Mouse (Mus musculus) adrenal gland, postnatal 4 days (tissue): ENCODE measurements around the gene Brip1. TPM values are rescaled to one million over a fixed set of nuclear protein-coding genes. Genes with fewer than 3 reads are reported as not detected.
"Not testable (repeated sequence)": the region's sequence is repeated elsewhere in the genome, so short reads cannot be mapped to it uniquely, and the experiment has no call there.

ENCODE experiments used
- DNase-seq, 2 experiments: peaks; one replicate each; pipeline ENCODE4 v3.0.0; 2021 to 2022; ENCODE audit warnings: low spot score in 2 of 2, mixed read lengths in 2 of 2
- long read RNA-seq, 2 experiments: library from polyadenylated mRNA; stranded (forward); transcript quantifications; one replicate each; pipeline ENCODE4 v2.0.0; 2021
- total RNA-seq, 2 experiments: library from RNA; stranded (reverse); gene quantifications; 2 replicates each; pipeline ENCODE4 v1.2.3; 2021

Brip1 gene
- total RNA-seq: 1 to 10 TPM; 7.0 to 7.1 TPM
- long read RNA-seq, experiment 1, full-length matches to known transcripts: 3 of 6 reads
- long read RNA-seq, experiment 1, partial matches to known transcripts: 1 of 6 reads
- long read RNA-seq, experiment 1, other reads (novel, unspliced or antisense): 2 of 6 reads
- long read RNA-seq, experiment 2, full-length matches to known transcripts: 5 of 11 reads
- long read RNA-seq, experiment 2, partial matches to known transcripts: 2 of 11 reads
- long read RNA-seq, experiment 2, other reads (novel, unspliced or antisense): 4 of 11 reads

DNA sequence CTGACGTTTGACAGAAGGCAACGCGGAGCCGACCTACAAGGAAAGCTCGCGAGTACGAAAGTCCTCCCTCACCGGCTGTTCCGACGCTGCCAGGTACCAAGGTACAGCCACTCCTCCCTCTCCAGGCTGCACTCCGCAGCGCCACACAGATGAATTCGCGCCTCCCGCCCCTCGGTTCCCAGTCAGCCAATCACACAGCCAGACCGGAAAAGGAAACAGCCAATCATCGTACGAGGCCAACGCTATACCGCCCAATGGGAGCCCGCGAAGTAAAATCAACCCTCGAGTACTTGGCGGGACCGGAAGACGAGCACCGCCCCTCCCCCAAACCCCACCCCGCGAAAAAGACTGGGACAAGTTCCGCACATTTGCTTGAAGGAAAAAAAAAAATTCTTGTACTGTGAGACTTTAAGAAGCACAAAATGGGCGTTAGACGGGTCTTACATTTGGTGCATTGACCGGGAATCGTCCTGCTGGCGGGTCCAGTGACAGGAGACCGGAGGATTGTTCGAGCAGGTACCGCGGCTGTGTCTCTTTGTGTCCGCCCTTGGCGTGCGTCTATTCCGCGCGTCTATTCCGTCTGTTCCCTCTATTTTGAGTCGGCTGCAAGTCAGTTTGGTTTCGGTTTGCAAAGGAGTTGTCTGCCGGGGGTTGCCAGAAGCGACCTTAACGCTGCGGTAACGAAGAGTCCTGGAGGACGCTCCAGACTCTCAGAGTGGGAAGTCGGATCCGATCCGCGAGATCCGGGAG, at the start of gene Brip1:
Gene Brip1 (minus strand): TSS at position 157 of the 750 bp plus-strand sequence.
- DNase-seq: peak; percentile 72 to 85

DNA sequence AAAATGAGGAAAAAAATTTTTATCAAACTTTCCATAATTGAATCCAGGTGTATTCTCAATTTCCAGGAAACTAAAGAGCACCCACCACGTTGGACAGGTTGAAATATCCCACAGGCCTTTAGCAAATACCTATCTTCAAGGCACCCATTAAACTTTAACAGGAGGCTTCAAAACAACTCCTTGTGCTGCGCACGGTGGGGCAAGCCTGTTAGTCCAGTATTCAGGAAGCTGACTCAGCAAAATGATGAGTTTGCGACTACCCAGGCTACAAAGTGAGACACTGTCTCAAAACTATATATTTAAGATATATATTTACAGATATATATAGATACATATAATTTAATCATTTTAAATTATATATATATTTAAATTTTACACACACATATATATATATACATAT, 31.5 kb upstream of the Brip1 start:
- no peak for DNase-seq

GRCm38 (mm10) chr11:86231781-86232350, 30.9 kb upstream of the Brip1 start:
- no peak for DNase-seq

DNA sequence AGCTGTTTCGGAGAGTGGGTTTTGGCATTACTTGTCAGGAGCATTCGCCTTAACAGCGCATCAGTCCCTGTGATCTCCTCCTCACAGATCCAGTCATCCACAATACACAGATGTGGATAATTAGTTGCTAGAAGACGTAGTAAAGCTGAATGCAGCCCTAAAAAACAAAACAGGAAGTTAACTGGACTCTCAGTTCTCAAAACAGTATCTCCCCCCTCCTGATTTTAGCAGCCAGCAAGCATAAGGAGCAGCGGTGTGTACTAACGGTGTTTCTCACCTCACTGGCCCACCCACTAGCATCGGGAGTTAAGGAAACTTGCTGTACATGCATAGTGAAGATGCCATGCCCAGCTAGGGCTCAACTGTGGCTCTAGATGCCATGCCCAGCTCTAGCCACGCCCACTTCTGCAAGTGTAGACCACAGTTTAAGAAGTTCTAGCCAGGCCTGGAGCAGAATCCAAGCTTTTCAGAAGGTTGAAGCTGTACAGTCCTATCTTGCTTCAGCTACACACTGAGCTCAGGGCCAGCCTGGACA, 25.7 kb upstream of the Brip1 start:
- DNase-seq: no peak

DNA sequence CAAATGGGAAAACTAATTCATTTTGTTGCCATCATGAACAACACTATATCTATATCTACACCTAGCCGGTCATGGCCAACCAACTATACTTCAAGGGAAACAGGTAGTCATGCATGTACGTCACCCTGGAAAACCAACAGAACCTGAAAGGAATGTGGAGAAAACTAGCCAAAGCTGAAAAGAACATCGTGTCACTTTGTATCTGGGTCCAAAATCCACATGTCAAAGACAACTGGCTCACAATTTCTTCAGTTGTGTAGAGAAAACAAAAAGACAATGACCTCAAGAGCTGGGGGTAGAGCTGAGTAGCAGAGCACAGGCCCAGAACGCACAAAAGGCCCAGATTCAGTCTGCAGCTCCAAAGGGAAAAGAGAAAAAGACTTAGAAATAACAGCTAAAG, 24.8 kb upstream of the Brip1 start:
- DNase-seq: no peak

DNA sequence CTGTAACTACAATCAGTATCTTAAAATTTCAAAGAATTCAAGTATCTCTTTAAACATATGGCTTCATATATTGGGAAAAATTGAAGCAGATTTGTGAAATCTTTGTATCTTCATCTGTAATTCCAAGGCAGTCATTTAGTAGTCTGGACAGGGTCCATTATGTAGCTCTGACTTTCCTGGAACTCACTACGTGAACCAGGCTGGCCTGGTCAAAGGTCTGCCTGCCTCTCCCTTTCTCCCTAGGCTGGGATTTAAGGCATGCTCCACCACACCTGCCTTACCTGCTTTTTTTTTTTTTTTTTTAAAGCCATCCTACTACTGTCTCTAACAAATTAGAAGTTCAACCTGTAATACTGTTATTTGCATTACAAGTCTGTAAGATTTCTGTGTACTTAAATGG, 10.8 kb upstream of the Brip1 start:
- DNase-seq: no peak

DNA sequence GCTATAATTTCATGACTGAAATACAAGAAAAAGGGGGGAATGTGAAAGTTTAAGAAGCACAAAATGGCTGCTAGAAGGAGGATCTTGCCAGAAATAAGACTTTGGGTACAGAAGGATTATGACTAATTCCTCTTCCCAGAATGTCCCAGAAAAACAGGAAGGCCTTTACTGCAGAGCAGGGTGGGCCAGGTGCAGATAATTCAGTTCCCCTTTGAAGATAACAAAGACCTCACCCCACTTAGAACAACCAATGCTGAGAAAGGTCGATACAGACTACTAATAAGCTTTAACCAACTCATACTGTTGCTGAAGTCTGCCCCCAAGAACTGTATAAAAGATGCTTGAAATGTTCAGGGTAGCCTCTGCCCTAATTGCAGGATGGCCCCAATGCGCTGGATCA, 8.1 kb upstream of the Brip1 start:
- no peak for DNase-seq

- no peak for DNase-seq
Observed at GRCm38 (mm10) chr11:86205876-86206275, 4.9 kb upstream of the Brip1 start.

GRCm38 (mm10) chr11:86205031-86205430, 4.0 kb upstream of the Brip1 start:
- DNase-seq: no peak

- no peak for DNase-seq
Observed at GRCm38 (mm10) chr11:86201901-86202675, 1.1 kb upstream of the Brip1 start.

- DNase-seq: peak in 1 of 2 experiments; percentile 12
Observed at GRCm38 (mm10) chr11:86200460-86201021, 452 bp downstream of the Brip1 start.

DNA sequence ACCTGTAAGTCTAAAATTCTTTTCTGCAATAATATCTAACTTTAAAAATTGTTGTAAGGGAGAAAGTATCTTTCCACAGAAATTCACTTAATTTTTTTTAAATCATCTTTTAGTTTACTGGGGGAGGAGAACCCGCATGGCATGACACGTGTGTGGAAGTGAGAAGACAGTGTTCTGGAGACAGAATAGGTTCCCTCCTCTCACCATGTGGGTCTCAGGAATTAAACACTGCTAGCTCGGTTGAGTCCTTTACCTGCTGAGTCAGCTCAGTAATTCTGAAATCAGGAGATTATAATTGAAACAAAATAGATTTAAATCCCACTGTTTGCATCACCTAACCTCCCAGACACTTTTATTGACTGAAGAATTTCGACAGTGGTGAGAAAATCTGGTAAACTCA, 1.3 kb downstream of the Brip1 start:
- DNase-seq: no peak

DNA sequence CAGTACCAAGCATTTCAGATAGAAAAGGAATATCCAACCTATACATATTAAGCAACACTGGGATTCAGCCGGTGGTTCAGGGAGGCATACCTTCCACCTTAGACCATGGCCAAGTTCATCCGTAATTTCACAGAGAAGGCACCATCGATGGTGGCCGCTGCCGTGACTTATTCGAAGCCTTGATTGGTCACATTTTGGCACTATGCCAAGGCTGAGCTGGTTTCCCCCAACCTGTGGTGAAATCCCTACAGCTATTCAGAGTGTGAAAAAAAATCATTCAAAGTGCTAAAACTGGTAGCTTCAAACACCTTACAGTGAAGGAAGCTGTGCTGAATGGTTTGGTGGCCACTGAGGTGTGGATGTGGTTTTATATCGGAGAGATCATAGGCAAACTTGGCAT, 15.8 kb downstream of the Brip1 start:
- not testable (repeated sequence) for DNase-seq

DNA sequence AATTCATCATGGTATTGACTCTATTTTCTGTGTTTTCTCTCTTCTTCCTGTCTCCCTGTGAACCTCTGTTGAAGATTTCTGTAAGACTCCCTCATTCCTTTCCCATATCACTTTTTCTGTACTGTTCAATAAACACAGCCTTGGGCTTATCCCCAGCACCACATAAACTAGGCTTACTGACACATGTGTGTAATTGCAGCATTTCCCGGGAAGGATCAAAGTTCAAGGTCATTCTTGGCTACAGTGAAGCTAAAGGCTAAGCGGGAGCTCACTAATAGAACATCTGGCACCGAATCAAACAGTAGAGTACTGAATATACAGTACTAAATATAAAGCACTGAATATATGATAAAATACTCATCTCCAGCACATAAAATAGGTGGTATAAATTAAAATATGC, 25.2 kb downstream of the Brip1 start:
- DNase-seq: no peak

GRCm38 (mm10) chr11:86174173-86174572, 26.8 kb downstream of the Brip1 start:
- peak in 1 of 2 experiments; percentile 30 for DNase-seq

DNA sequence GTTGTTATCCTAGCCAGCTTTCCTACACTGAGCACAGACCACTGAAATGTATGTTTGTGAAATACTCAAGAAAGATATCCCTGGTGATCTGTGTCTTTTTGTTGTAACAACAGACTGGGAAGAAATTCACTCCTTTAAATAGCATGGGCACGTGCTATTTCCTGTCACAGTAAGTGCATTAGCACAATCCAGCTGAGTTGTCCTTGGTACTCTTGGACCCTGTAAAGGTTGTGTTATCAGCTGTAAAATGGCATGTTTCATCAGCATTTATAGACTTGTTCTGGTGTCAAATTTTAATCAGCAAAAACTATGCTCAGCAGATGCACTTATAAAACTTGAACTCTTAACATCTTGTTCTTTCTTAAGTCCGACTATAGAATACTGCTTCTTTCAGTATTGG, 30.2 kb downstream of the Brip1 start:
- no peak for DNase-seq

- DNase-seq: no peak
Observed at GRCm38 (mm10) chr11:86160251-86160650, 40.7 kb downstream of the Brip1 start.

- no peak for DNase-seq
Observed at GRCm38 (mm10) chr11:86158950-86159349, 42.0 kb downstream of the Brip1 start.

DNA sequence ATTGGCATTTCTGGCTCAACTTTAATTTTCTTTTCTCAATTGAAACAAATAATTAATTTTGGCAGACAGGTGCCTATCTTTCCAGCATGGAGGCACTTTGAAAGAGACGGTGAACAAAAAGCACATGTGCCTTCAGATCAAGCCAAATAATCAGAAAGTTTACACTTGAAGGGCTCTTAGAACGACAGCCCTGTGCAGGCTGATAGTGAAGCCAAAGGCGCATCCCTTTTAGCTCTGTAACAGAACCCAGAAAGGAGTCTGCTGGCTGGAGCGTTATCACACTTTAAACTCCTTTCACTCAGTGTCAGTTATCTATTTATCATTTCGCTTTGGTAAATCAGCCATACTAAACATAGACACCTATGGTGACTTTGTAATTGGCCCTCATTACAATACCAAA, 45.4 kb downstream of the Brip1 start:
- DNase-seq: no peak

DNA sequence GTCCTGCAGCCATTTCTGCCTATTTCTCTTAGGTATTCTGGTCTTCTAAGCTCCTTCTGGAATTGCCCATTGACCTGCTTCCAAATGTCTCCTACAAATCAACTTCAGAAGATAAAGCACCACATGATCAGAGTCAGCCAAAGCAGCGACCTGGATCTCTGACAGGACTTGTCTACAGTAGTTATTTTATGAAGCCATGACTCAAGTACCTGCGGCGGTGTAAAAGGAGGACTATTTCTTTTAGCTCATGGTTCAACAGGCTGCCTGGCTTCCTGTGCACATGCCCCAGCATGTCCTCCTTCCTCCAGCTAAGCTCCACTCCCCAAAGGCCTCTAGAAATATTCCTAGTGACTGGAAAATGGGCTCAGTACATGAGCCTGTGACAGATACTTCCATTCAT, 69.7 kb downstream of the Brip1 start:
- no peak for DNase-seq
